In genomic region chr16:94175366-94175986, GRCm38 (mm10) we compare ENCODE assay signal across 30 mouse cellular contexts.
"Had no signal": no experiment of that assay in that cellular context is flagged by ENCODE, and none has a peak within 500 bp of the region (broad histone marks: within the 10 kb centered on the region; RNA-seq: fewer than 3 reads in every experiment).

No protein-coding gene starts in this region.

- H3K27ac ChIP-seq: left cerebral cortex, adult 2 months; limb, embryonic 10.5 days; limb, embryonic 12.5 days; limb, embryonic 13.5 days; limb, embryonic 15.5 days; liver, embryonic 12.5 days; liver, embryonic 13.5 days; liver, embryonic 14.5 days; liver, embryonic 15.5 days; lung, embryonic 15.5 days; macrophage; midbrain, embryonic 10.5 days; midbrain, embryonic 12.5 days; midbrain, embryonic 13.5 days; midbrain, embryonic 15.5 days had no signal

- H3K9ac ChIP-seq: limb, embryonic 12.5 days; limb, embryonic 13.5 days; limb, embryonic 15.5 days; liver, embryonic 12.5 days; liver, embryonic 13.5 days; liver, embryonic 14.5 days; liver, embryonic 15.5 days; liver, postnatal 0 days; lung, embryonic 14.5 days; lung, embryonic 15.5 days; midbrain, embryonic 12.5 days; midbrain, embryonic 13.5 days; midbrain, embryonic 15.5 days had no signal

- H3K4me1 ChIP-seq: liver, embryonic 15.5 days; lung, embryonic 15.5 days had no signal

- H3K4me3 ChIP-seq: left cerebral cortex, adult 2 months; limb, embryonic 10.5 days; limb, embryonic 12.5 days; limb, embryonic 13.5 days; limb, embryonic 15.5 days; liver, embryonic 12.5 days; liver, embryonic 13.5 days; liver, embryonic 15.5 days; lung, embryonic 15.5 days; megakaryocyte, embryonic 14.5 days; midbrain, embryonic 10.5 days; midbrain, embryonic 12.5 days; midbrain, embryonic 13.5 days; midbrain, embryonic 15.5 days; myocyte had no signal

- H3K9me3 ChIP-seq: limb, embryonic 10.5 days; limb, embryonic 12.5 days; limb, embryonic 13.5 days; limb, embryonic 15.5 days; liver, embryonic 12.5 days; liver, embryonic 13.5 days; liver, embryonic 15.5 days; lung, embryonic 15.5 days; megakaryocyte, embryonic 14.5 days; midbrain, embryonic 10.5 days; midbrain, embryonic 12.5 days; midbrain, embryonic 13.5 days; midbrain, embryonic 15.5 days had no signal

- H3K4me2 ChIP-seq: limb, embryonic 12.5 days; limb, embryonic 13.5 days; limb, embryonic 15.5 days; liver, embryonic 11.5 days; liver, embryonic 12.5 days; liver, embryonic 13.5 days; liver, embryonic 15.5 days; lung, embryonic 14.5 days; lung, embryonic 15.5 days; midbrain, embryonic 11.5 days; midbrain, embryonic 12.5 days; midbrain, embryonic 13.5 days; midbrain, embryonic 15.5 days had no signal

- H3K36me3 ChIP-seq: limb, embryonic 10.5 days; limb, embryonic 12.5 days; limb, embryonic 13.5 days; limb, embryonic 15.5 days; liver, embryonic 12.5 days; liver, embryonic 13.5 days; liver, embryonic 15.5 days; lung, embryonic 15.5 days; midbrain, embryonic 10.5 days; midbrain, embryonic 12.5 days; midbrain, embryonic 13.5 days; midbrain, embryonic 15.5 days had no signal

- DNase-seq: left cerebral cortex, postnatal 4 days; liver; liver, embryonic 13.5 days; liver, postnatal 0 days; lung, adult 18-20 months; lung, adult 2 months; lung, embryonic 14.5 days; lung, postnatal 10 days; lung, postnatal 14 days; lung, postnatal 36 days; lung, postnatal 4 days; midbrain, embryonic 14.5 days had no signal
